Mouse (Mus musculus) E14TG2a.4 (cell line): ENCODE measurements around the gene Pcsk5.

Source experiments
- H3K27me3 ChIP-seq: 2 replicates; pipeline ENCODE4 v1.6.1; 2014; ENCODE audit warnings: low read length, control low read depth; ENCODE audit not compliant: insufficient read depth
- H3K36me3 ChIP-seq: 2 replicates; pipeline ENCODE4 v1.6.1; 2014; ENCODE audit warnings: low read length, control low read depth; ENCODE audit not compliant: insufficient read depth
- H3K4me1 ChIP-seq: replicated peaks from 2 replicates; pipeline ENCODE4 v1.6.1; 2014; ENCODE audit warnings: low read depth, low read length, control low read depth
- H3K4me3 ChIP-seq: replicated peaks from 2 replicates; pipeline ENCODE4 v1.5.1; 2014; ENCODE audit warnings: mild to moderate bottlenecking, low read length
- H3K9me3 ChIP-seq: 2 replicates; pipeline ENCODE4 v1.6.1; 2014; ENCODE audit warnings: low read length, control low read depth
- CTCF ChIP-seq: conservative IDR thresholded peaks from 2 replicates; pipeline ENCODE4 v1.5.1; 2014; ENCODE audit warnings: low read length
- NANOG ChIP-seq: IDR thresholded peaks from 2 replicates; pipeline ENCODE4 v1.6.1; 2014; ENCODE audit warnings: borderline replicate concordance, low read length, mixed read lengths
- POU5F1 ChIP-seq: IDR thresholded peaks from 2 replicates; pipeline ENCODE4 v1.6.1; 2014; ENCODE audit warnings: low read length, borderline replicate concordance

Pcsk5 gene

DNA sequence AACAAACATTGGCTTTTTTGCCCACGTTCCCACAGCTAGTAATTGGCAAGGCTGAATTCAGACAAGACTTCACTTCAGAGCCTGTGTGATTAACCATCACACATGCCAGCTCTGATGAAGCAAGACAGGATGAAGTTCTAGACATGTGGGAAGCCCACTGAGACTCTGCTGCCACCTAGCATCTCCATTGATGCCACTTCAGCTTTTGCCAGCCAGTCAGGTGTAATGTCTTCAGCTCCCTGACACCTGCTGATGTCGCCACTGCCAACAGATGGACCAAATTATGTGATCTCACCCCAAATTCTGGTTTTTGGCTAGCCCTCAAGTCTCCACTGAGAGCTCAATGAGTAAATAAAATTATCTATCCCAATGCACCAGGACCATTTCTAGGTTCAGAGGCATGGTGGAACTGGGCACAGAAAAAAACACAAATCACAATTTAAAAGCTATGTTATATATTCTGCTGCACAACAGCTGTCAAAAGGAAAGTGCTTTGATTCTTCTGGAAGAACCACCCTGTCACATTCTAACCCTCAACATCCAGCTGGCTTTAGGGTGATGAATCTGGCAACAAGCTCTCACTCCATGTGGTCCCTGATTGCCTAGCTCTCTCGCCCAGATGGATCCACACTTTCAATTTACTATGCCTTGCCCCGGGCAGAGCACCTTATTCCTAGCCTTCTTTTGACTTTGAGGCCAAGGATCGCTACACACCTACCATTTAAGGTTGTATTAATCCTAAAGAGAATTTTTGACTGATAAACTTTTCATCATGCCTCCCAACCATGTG lies 67.6 kb downstream of the Pcsk5 start:
- no peaks in the 10 kb centered on the region; the same call in 1 of the 2 replicates for H3K9me3 ChIP-seq
- H3K27me3 ChIP-seq, result no peaks in the 10 kb centered on the region
- TF ChIP-seq CTCF (no peak), POU5F1 (no peak), NANOG (no peak)
- no peaks in the 10 kb centered on the region for H3K36me3 ChIP-seq
- H3K4me3 ChIP-seq, result no peak overlapping the region
- H3K4me1 ChIP-seq, result no peaks in the 10 kb centered on the region

DNA sequence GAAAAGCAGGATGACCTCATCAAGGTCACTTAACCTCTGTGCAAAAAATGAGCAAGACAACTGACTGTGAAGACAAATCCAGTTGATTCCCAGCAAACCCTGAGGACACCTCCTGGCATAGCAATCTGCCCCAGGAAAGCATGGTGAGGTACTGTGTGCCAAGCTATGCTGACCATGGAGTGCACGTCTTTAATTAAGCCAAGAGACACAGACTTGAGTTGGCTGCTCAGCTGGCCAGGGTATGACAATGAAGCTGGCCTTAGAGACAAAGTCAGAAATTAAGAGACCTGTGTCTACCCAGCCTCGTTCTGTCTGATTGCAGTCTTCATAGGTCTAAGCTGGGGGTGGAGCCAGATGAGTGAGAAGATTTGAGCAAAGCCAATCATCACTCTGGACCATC lies 72.4 kb downstream of the Pcsk5 start:
- TF ChIP-seq CTCF, result no peak
- no peak for TF ChIP-seq POU5F1
- no peak for TF ChIP-seq NANOG
- Histone ChIP-seq H3K4me1 (no peaks in the 10 kb centered on the region), H3K27me3 (no peaks in the 10 kb centered on the region), H3K9me3 (no peaks in the 10 kb centered on the region; the same call in 1 of the 2 replicates), H3K4me3 (no peak overlapping the region), H3K36me3 (no peaks in the 10 kb centered on the region)

DNA sequence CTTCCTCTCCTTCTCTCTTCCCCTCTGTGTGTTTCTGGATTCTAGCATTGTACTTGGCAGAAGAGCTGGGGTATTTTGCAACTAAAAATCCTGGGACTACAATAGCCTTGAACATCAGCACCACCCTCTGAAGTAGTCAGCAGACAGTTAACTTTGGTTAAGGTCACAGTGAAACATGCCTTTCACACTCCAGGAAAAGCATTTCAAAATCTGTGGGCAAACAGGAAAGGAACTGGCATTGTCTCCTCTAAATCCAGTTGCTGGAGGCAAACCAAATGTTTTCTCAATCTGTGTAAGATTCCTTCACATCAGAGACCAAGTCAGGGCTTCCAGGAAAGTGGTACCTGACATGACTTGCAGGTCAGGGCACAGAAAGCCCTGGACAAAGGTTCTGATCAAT lies 74.7 kb downstream of the Pcsk5 start:
- Histone ChIP-seq H3K4me3 (no peak overlapping the region), H3K4me1 (no peaks in the 10 kb centered on the region), H3K27me3 (no peaks in the 10 kb centered on the region), H3K36me3 (no peaks in the 10 kb centered on the region), H3K9me3 (no peaks in the 10 kb centered on the region)
- TF ChIP-seq POU5F1 (no peak), NANOG (no peak), CTCF (no peak)

DNA sequence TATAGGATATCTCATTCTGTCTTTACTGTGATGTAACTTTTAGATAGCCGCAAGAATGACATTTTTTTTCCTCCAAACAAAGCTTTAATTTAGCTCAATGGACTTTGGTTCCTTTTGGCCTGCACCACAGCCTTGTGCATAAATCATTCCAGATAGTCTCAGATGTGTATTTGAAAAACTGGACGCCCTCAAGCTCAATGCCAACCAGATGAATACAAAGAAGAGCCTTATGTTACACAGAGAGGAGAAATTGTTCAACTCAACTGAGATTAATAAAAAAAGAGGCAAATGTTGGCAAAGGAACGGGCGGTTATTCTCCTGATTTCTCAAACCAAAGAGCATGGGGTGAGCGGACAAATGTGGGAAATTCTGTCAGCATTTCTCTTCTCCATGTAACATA lies 75.8 kb downstream of the Pcsk5 start:
- Histone ChIP-seq H3K4me3 (no peak overlapping the region), H3K27me3 (no peaks in the 10 kb centered on the region), H3K36me3 (no peaks in the 10 kb centered on the region), H3K9me3 (no peaks in the 10 kb centered on the region), H3K4me1 (no peaks in the 10 kb centered on the region)
- no peak for TF ChIP-seq POU5F1
- no peak for TF ChIP-seq CTCF
- no peak for TF ChIP-seq NANOG

DNA sequence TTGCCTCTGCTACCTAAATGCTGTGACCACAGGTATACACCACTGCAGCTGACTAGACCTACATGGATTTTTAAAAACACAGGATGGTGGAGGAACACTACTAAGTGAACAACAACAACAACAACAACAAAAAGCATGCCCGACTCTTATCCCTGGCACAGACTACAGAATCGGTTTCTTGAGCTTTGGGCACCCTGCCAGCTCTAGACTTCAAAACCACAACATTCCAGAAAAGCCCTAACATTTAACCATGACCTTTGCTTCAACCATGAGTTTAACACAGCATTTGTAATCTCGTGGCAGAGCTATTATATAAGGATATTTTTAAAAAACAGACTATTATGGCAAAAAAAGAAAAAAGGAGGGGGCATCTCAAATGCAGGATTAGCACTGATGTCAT lies 84.6 kb downstream of the Pcsk5 start:
- Histone ChIP-seq H3K9me3 (no peaks in the 10 kb centered on the region), H3K4me3 (no peak overlapping the region), H3K36me3 (no peaks in the 10 kb centered on the region), H3K27me3 (no peaks in the 10 kb centered on the region), H3K4me1 (no peaks in the 10 kb centered on the region)
- no peak for TF ChIP-seq NANOG
- TF ChIP-seq CTCF, result no peak
- no peak for TF ChIP-seq POU5F1

DNA sequence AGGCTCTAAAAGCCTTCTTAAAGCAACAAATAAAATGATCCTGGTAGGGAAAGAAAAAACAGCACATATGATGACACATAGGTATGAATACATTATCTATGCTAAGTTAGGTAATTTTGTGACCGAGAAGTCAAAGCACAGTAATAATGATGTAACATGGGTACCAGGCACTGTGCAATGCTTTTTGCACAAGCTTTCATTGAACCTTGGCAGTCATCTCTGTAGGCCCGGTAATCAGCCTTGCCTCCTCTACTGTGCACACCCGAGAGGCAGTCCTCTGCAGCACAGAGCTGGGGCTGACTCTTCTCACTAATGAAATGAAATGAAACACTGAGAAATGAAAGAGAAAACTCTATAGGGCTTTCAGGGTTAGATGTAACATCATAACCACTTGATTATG lies 89.1 kb downstream of the Pcsk5 start:
- TF ChIP-seq CTCF (no peak), NANOG (no peak), POU5F1 (no peak)
- H3K9me3 ChIP-seq, result no peaks in the 10 kb centered on the region
- H3K36me3 ChIP-seq, result no peaks in the 10 kb centered on the region
- H3K4me1 ChIP-seq, result no peaks in the 10 kb centered on the region
- H3K27me3 ChIP-seq, result no peaks in the 10 kb centered on the region
- H3K4me3 ChIP-seq, result no peak overlapping the region

DNA sequence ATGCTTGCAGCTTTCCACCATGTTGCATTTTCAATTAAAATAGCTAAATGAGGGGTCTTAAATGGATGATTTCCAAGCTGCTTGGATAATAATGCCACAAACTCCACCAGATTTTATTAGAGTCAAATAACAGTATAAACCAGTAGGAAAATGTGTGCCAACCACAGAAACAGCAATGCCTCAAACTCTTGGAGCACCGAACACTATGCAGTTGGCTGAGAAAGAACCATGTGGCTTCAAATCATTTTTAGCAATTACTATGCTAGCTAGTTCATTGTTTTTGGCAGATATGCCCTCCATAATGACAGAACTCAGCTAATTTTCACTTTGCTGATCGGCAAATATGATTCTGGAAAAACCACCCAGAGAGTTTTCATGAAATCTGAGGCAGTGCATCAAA lies 92.1 kb downstream of the Pcsk5 start:
- H3K9me3 ChIP-seq, result no peaks in the 10 kb centered on the region

DNA sequence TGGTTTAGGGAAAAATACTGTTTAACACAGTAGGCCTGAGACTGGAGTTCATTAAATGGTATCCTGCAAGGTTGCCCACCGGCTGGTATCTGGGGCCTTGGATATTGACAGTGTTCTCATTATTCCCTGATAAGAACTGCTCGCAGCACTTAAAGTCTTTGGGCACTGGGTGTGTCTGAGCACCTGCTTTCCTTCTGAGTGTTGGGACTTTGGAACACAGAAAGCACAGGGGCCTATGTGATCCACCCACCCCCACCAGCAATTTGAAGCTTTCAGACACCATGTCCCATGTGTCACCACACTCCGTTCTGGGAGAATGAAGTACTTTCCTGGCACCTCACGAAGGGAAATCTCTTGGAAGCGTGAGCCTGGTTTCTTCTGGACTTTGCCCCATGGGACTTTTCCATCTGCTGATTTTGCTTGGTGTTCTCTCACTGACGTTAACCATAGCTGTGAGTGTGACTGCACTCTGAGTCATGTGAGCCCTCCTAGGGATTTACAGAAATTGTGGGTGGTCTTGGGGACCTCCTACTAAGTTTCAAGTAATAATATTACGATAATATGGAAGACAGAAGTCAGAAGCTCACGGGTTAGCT lies 92.9 kb downstream of the Pcsk5 start:
- Histone ChIP-seq H3K9me3 (no peaks in the 10 kb centered on the region), H3K4me1 (no peaks in the 10 kb centered on the region), H3K36me3 (no peaks in the 10 kb centered on the region), H3K4me3 (no peak overlapping the region), H3K27me3 (no peaks in the 10 kb centered on the region)
- no peak for TF ChIP-seq NANOG
- no peak for TF ChIP-seq POU5F1
- TF ChIP-seq CTCF, result no peak

More for the DNA sequence above, 92.1 kb downstream of the Pcsk5 start:
- Histone ChIP-seq H3K4me1 (no peaks in the 10 kb centered on the region), H3K27me3 (no peaks in the 10 kb centered on the region), H3K36me3 (no peaks in the 10 kb centered on the region), H3K4me3 (no peak overlapping the region)
- TF ChIP-seq NANOG, result no peak
- TF ChIP-seq CTCF, result no peak
- no peak for TF ChIP-seq POU5F1

DNA sequence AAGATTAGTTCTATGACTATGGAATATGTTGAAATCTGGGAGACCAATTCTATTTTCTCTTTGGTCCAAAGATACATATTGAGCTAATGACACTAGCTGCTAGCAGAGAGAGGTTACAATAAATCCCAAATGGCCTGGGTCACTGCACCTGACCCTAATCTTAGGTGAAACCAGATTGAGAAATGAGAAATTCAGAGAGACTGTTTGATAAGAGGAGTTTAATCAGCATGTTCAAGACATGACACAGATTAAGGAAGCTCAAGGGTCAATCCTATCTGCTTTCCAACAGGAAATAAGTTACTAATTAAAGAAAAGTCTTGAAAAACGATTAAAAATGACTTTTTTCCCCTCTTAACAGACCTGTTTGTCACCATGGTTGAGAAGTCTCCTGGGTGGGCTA lies 96.0 kb downstream of the Pcsk5 start:
- Histone ChIP-seq H3K4me3 (no peak overlapping the region), H3K4me1 (no peaks in the 10 kb centered on the region), H3K36me3 (no peaks in the 10 kb centered on the region), H3K27me3 (no peaks in the 10 kb centered on the region), H3K9me3 (no peaks in the 10 kb centered on the region)
- TF ChIP-seq CTCF, result no peak
- TF ChIP-seq POU5F1, result no peak
- TF ChIP-seq NANOG, result no peak
